Mouse (Mus musculus): Measurements from ENCODE around the gene Enpp4. TPM values are rescaled to one million over a fixed set of nuclear protein-coding genes. Genes with fewer than 3 reads are reported as not detected.

The Enpp4 gene
- total RNA-seq (2017): 1.2 and 1.5 TPM in 2 replicates

DNA sequence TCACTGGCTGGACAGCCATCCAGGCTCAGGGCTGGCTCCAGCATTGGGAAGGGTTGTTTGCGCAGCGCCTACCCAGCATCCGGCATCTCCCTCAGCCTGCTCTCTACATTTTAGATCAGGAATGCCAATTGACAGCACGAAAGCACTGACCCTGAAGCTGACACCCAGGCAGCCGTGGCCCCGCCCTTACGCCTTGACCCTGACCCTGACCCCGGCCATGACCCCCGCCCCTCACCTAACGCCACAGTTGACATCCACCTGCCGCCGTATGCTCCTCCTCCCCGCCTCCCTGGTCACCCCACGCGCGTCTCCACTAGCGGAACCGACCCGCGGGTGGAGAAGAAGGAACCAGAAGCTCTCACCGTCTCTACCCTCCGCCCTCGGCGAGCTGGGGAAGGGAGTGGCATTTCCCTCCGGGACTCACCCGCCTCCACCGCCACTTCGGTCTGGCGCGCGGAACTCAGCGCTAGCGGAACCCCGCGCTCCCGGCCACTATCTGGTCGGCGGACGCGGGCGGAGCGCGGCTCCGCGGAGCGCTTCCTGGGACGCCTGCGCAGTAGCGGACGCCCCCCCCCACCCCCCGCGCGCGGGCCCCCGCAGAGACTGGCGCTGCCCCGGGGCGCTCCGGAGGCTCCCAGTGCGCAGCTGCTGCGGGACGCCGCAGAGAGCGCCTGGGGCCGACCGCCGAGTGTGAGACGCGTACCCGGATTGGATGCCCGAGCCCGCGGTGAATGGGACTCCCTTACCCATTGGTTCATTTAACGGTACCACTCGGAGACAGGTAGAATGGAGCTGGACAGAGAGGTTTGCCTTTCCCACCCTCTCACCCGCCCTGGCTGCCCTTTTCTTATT lies at the start of gene Enpp4:
TSS of gene Enpp4 (minus strand) at position 523 of the 852 bp plus-strand sequence.
- ATAC-seq (ENCODE audit: extremely low read depth, insufficient number of reproducible peaks, low FRiP score, poor library complexity, severe bottlenecking): peak; percentile 76

DNA sequence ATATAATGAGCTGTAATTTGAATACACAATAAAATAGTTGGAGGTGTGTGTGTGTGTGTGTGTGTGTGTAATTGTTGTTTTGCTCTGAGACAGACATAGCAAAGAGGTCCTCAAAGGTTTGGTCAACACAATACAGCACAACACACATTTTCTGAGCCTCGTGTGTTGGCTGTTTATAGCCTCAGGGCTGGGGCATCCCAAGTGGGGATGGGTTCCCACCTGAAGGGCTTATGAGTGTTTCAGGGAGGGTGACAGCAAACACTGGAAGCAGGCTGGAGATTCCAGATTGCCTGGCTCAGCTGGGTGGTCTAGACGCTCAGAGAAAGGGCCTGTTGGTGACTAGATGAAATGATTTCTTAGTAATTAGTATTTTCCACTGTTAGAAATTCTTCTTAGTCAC lies 49.6 kb upstream of the Enpp4 start:
- no peak for ATAC-seq (ENCODE audit: extremely low read depth, insufficient number of reproducible peaks, low FRiP score, poor library complexity, severe bottlenecking)

DNA sequence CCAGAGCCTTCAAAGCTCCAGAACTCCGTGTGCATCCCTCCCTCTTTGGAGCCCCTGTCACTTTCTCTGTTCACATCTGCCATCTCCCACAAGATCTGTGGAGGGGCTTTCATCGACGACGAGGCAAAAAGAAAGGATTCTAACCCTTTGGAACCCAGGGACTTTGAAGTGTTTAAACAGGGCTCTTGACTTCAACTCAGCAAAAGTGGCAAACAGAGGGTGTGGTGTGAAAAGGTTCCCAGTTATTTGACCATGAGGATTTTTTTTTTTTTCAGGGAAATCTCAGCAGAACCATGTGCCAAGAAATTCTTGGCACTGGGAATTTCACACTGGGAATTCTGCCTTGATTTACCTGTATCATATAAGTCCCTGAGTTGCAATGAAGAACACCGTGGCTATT lies 48.3 kb upstream of the Enpp4 start:
- ATAC-seq (ENCODE audit: extremely low read depth, insufficient number of reproducible peaks, low FRiP score, poor library complexity, severe bottlenecking): no peak

DNA sequence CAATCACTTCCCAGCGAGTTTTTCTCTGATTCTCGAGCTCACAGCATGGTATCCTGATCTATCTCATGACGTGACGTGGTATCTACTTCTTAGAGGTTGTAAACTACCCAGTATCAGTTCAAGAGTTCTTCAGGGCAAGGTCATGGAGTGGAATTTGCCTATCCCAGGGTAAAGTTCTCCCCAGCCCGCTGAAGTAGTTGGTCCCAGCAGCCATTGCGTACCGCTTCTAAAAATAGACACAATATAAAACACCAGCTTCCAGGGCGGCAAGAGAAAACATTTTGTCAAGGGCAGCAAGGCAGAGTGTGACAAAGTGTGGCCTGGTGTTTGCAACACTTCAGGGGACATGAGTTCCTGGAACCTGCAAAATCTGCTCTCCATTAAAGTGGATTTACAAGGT lies 46.3 kb upstream of the Enpp4 start:
- no peak for ATAC-seq (ENCODE audit: extremely low read depth, insufficient number of reproducible peaks, low FRiP score, poor library complexity, severe bottlenecking)

DNA sequence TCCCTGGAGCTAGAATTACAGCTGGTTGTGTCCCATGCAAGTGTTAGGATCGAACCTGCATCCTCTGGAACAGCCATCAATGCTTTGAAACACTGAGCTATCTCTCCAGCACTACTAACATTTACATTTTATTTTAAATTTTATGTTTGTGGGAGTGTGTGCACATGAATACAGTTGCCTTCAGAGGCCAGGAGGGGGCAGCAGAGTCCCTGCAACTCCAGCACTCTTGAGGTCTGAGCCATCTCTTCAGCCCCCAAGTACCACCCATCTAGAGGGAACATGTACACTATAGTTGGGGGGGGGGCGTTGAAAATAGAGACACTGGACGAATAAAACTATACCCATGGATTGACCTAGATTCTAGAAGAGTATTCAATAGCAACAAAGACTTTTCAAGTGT lies 45.5 kb upstream of the Enpp4 start:
- ATAC-seq (ENCODE audit: extremely low read depth, insufficient number of reproducible peaks, low FRiP score, poor library complexity, severe bottlenecking): no peak

DNA sequence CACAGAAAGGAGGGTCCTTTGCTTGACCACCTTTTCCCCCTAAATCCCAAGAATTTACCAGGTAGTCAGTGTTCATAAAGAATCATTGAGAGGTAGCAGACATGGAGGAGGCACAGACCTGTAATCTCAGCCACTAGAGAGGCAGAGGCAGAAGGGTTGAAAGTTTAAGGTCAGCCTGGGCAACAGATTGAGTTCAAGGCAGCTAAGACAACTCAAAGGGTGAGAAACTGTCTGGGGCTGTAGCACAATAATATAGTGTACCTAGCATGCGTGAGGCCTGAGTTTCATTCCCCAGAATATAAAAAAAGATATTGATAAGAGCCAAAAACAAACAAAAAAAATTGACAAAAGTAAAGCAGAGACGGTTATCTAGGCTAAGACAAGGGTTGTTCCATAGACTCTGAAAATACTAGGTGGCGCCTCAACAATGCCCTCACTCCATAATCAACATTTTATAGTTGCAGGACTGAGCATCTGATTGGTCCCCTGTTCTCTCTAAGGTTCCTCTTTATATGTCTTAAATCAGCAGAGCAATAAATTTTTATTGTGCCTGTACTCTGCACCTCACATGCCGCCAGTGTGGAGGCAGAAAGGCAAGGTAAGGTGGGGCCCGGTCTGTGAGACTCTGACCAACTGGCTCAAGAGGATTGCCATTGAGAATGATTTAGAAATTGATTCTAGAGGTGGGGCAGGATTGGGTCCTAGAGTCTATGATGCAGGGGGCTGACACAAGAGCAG lies 42.7 kb upstream of the Enpp4 start:
- ATAC-seq (ENCODE audit: extremely low read depth, insufficient number of reproducible peaks, low FRiP score, poor library complexity, severe bottlenecking): no peak

DNA sequence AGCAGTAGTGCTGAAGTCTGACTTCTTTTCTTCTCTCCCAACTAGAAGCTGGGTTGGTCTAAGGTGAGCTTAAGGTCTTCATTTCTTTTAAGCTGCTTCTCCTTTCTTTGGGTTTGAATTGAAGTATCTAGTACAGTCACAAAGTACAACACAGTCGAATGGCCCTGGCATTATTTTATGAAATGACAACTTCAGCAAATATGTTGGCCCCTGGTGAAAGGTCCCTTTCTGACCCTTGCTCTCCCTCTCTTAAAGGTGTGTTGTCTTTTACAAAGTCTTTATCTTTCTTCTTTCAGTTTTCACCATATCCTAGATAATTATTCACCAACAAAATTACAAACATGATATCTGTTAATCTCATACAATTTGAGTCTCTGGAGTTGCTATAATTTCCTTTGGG lies 40.2 kb upstream of the Enpp4 start:
- ATAC-seq (ENCODE audit: extremely low read depth, insufficient number of reproducible peaks, low FRiP score, poor library complexity, severe bottlenecking): no peak

DNA sequence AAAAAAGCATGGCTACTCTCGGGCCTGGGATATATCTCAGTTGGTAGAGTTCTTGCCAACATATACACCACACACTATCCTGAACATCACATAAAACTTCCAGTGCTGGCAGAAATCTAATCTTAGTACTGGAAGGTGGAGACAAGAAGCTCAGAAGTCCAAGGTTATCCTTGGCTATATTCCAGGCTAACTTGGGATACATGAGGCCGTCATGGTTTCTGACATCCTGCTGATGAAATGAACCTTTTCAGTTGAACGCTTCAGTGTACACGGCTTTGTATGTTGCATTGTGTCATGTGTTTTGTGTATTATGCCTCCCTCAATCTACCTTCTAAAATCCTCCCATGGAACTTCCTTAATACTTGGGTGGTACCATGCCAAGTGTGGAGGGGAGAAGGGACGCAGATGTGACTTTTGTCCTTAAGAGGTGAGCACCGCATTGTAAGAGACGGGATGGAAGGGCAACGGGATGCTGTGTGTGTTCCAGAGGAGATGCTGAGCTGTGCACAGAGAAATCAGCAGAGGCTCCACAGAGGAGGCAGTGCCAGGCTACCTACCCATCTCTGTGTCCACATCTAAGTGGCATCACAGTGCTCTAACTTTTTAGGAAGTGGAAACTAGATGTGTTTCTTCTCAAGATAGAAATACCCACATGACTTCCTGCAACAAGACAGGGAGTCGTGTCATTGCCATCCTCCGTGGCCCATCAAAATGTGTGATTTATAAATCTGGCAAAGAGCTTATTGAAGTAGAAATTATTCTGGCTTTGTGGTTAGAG lies 31.4 kb upstream of the Enpp4 start:
- ATAC-seq (ENCODE audit: extremely low read depth, insufficient number of reproducible peaks, low FRiP score, poor library complexity, severe bottlenecking): no peak

DNA sequence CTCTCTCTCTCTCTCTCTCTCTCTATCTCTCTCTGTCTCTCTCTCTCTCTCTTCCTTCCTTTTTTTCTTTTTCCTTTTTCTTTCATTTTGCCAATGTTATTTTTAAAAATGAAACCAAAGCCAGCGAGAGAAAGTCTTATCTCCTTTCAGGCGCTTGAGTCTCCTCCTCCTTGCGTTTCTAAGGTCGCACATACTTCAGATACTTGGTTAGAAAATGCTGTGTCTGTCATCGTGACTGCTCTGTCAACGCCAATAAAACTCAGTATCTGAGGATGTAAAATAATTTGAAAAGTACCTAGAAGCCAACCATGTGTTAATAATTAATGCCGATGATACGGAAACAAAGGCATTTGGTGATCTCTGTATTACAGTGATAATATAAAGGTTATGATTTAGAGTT lies 30.4 kb upstream of the Enpp4 start:
- no peak for ATAC-seq (ENCODE audit: extremely low read depth, insufficient number of reproducible peaks, low FRiP score, poor library complexity, severe bottlenecking)

DNA sequence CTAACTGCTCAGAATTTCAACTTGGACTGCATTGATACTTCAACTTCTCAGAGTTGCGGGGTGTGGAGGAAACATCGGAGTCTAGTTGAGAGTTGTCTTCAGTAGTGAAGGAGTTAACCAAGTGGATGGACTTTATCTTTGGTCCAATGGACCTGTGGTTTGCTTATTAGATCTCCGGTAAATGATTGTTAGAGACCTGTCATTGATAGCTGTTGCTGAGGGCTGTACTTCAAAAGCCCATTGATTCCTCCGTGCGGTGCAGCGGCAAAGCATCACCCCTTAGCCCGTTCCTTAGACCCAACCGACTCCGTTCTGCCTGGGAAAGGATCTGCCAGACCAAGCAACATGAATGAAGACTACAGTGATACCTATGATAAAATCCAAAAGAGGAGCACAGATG lies 28.9 kb upstream of the Enpp4 start:
- no peak for ATAC-seq (ENCODE audit: extremely low read depth, insufficient number of reproducible peaks, low FRiP score, poor library complexity, severe bottlenecking)

DNA sequence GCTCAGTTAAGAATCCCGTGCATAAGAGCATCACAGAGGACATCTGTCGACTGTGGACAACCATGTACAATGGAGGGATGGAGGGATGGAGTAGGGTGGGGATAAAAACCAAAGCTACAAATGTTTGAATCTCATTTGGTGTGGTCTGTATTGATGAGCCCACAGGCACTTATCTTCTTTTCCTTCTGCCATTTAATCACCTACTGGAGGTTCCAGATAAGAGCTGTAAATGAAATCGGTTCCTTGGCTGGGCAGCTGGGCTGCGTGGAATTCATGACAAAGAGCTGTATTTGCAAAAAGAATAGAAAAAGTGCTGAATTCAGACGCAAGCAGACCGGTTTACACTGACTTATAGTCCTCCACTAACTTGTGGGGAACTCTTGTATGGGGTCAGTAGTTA lies 28.5 kb upstream of the Enpp4 start:
- ATAC-seq (ENCODE audit: extremely low read depth, insufficient number of reproducible peaks, low FRiP score, poor library complexity, severe bottlenecking): no peak

DNA sequence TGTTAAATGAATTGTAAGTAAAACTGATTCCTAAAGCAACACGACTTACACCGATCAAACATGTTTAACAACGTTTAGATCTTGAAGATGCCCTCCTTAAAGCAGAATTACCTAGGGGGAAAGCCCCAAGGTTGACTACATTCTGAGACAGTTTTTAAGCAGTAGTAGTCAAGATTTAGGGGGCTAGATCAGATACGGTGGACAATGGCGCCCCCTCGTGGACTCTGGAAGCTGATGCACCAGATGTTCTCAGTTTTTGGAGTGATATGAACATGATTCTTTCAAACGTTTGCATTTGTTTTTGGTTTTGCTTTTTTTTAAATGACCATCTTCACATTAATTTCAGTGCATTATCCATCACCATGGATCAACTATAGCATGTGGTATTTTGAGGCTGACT lies 24.8 kb upstream of the Enpp4 start:
- peak; percentile 48; the same call in 1 of the 2 replicates for ATAC-seq (ENCODE audit: extremely low read depth, insufficient number of reproducible peaks, low FRiP score, poor library complexity, severe bottlenecking)

DNA sequence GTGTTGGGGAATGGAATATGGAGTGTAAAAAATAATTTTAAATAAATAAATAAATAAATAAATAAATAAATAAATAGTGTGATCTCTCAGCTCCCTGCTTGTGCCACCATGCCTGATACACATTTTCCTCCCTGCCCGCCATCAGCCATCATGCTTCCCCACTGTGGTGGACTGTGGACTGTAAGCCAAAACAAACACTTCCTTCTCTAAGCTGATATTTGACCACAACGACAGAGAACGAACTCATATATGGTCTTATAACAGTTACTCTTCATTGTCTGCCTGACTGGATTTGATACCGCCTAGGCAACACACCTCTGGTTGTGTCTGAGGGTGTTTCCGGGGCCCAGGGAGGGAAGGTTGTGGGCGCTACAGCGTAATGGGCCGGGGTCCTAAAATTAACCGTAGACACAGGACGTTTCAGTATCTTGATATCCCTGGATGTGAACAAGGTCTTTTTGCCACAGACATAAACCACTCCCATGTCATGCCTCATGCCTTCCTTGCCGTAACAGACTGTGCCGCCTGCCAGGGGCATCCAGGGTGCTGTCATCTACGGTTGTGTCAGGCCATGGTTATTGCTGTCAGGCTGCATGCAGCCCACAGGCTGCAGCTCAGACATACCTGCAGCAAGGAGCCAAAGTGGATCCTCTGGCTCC lies 23.6 kb upstream of the Enpp4 start:
- no peak for ATAC-seq (ENCODE audit: extremely low read depth, insufficient number of reproducible peaks, low FRiP score, poor library complexity, severe bottlenecking)

DNA sequence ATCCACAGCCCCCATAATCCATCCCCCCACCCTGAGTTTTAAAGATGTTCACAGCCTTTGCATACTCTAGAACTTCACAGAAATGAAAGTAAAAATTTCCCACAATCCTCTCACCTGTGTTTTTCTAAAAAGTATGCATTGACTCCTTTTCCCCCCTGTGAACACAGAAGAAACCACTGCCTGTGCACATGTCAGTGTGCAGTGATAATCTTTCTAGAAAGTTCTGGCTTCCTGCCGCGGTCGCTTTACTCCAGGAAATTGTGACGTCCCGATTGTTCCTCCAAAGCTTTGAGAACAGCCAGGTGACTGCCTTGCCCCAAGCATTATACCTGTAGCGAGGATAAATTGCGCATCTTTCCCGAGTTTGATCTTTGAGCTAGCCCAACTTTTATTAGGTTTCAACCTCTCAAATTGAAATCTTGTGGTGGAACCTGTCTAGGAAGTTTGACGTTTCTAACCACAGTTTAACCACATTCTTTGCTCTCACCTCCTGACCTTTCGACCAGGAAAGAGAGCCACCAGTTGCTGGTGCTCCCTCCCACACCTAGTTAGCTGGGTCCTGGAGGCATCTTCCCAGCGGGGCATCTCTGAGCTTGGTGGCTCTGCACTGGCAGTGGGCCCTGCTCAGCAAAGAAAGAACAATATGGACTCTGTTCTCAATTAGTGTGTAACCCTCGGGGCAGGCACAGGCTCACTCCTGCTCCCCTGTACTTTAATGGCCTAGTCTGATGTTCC lies 15.9 kb upstream of the Enpp4 start:
- ATAC-seq (ENCODE audit: extremely low read depth, insufficient number of reproducible peaks, low FRiP score, poor library complexity, severe bottlenecking): no peak

DNA sequence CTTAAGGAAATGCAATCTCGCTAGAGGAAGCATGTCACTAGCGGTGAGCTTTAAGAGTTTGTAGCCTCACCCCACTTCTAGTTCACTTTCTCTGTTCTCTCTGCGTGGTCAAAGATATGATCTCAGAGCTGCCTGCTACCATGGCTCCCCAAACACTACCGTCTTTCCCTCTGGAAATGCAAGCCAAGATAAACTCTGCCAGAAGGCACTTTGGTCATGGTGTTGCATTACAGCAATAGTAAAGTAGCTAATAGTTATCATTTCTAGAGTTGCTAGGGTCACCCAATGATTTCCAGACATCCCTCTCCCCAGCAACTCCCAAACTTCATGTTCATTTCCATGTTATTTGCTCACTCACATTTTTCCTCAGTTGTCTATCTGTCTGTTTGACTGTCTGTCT lies 12.6 kb upstream of the Enpp4 start:
- no peak for ATAC-seq (ENCODE audit: extremely low read depth, insufficient number of reproducible peaks, low FRiP score, poor library complexity, severe bottlenecking)

DNA sequence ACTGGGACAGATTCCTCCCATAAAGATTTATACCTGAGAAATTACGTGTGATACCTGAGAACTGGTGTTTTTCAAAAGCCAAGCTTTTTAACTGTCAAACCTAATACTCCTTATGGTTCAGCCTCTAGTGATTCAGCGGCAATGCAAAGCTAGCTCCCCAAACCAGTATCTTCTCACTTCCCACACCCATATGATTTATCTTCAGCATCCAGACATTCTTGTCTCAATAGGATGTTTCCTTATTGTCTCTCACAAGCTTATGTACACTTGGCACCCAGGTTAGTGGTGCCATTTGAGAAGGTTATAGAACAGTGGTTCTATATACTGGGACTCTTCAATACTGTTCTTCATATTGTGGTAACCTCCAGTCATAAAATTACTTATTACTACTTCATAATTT lies 12.1 kb upstream of the Enpp4 start:
- ATAC-seq (ENCODE audit: extremely low read depth, insufficient number of reproducible peaks, low FRiP score, poor library complexity, severe bottlenecking): no peak

DNA sequence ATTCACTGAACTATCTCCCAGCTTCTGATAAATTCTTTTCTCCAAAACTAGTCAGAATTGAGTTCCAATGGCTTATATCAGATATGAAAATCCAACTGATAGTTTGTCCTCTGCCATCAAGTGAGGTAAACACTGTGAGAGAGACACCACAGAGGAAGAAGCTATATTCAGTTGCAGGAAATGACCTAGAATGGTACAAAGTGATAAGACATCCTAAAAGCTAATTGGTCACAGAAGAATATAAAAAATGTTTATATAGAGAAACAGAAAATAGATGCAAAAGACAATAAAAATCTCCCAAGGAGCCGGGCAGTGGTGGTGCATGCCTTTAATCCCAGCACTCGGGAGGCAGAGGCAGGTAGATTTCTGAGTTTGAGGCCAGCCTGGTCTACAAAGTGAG lies 11.0 kb upstream of the Enpp4 start:
- no peak for ATAC-seq (ENCODE audit: extremely low read depth, insufficient number of reproducible peaks, low FRiP score, poor library complexity, severe bottlenecking)

DNA sequence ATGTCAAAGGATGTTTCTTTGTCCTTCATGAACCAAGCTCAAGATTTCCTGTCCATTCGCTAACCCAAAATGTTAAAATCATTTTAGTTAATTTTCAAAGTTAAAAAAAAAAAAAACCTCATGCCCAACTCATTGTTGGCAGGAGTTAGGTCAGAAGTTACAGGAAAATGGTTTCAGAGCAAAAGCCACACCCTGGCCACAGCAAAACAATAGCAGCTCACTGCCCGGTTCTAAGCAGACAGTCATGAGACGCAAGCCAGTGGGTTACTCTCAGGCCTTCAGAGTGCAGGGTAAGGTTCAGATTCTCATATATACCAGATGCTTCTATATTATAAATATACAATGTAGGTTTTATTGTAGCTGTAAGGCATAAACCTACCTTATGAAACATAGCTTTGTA lies 2.7 kb upstream of the Enpp4 start:
- ATAC-seq (ENCODE audit: extremely low read depth, insufficient number of reproducible peaks, low FRiP score, poor library complexity, severe bottlenecking): no peak

DNA sequence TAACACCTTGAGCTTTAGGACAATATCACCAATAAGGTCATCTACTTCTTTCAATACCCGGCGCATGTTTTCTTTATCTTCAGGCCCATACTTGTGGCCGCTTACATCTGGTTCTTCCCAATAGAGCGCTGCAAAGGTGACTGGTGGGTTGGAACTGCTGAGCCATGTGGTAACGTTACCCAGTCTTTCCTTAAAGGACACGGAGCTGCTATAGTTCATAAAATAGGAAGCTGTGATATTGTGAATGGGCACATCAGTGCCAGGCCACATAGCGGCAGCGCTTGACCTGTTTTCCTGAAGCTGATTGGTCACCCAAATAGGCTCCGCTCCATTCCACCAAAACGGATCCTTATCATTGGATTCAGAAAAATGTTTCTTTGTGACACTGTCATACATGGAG lies 3.6 kb downstream of the Enpp4 start:
- ATAC-seq (ENCODE audit: extremely low read depth, insufficient number of reproducible peaks, low FRiP score, poor library complexity, severe bottlenecking): no peak
